Mouse (Mus musculus): ENCODE results near the gene Mdk.

GRCm38 (mm10) chr2:91883961-91884360 lies 48.1 kb downstream of the Mdk start:
- TF ChIP-seq GATA1 (IDR thresholded peaks at IDR 0.05; ENCODE audit: borderline replicate concordance, low read length) (no peak), FLI1 (IDR thresholded peaks at IDR 0.05; ENCODE audit: low read length) (no peak)
